Mouse (Mus musculus): ENCODE measurements at regions not wholly inside any gene's neighbourhood (a gene's known extent, or its start where the extent isn't known, plus 50 kb on each side); places are given as distances from the start of the nearest gene placed in this dataset.

GRCm38 (mm10) chr15:57061502-57061901 is 415.9 kb downstream of the Slc22a22 start:
- TF ChIP-seq CTCF (IDR thresholded peaks at IDR 0.05; ENCODE audit: insufficient read depth, low read length) (no peak), POLR2A (IDR thresholded peaks at IDR 0.05; ENCODE audit: borderline replicate concordance, extremely low read depth, low read depth, low read length) (no peak)

All from lung, adult 2 months (tissue).